Mouse (Mus musculus) heart, postnatal 14 days (tissue): ENCODE results near the gene Grhl1. TPM values are rescaled to one million over a fixed set of nuclear protein-coding genes. Genes with fewer than 3 reads are reported as not detected.
A peak's percentile ranks its signal among the peaks of the same experiment; 100 is the strongest.
"Not testable (repeated sequence)": the region's sequence is repeated elsewhere in the genome, so short reads cannot be mapped to it uniquely, and the experiment has no call there.

ENCODE experiments used
- DNase-seq, 2 experiments: peaks; one replicate each; pipeline ENCODE4 v3.0.0; 2021 to 2022
- intact Hi-C: fragments of 180-260 bp; cut with DNase I; formaldehyde crosslinking; loops from one replicate; pipeline ENCODE4 v1.15.1; 2025
- total RNA-seq, 2 experiments: library from RNA; stranded (reverse); gene quantifications; 2 replicates each; pipeline ENCODE4 v1.2.3; 2021

Gene Grhl1
- total RNA-seq, 2 experiments from 2014 or later: 0.44 to 0.84 TPM

GRCm38 (mm10) chr12:24634648-24635047 lies 62.6 kb downstream of the Grhl1 start:
- intact Hi-C loops: loop anchor here (5.0 kb wide), 1 partner anchor 43 kb away; no protein-coding TSS in a partner anchor
- DNase-seq: no peak

- DNase-seq, intact Hi-C loops: not testable (repeated sequence)
These were observed 66.7 kb downstream of the Grhl1 start for GRCm38 (mm10) chr12:24638787-24639186.

- DNase-seq: peak; percentile 78 to 86
- intact Hi-C loops: no loop called here
These were observed 70.3 kb downstream of the Grhl1 start for GRCm38 (mm10) chr12:24642370-24642802.

DNA sequence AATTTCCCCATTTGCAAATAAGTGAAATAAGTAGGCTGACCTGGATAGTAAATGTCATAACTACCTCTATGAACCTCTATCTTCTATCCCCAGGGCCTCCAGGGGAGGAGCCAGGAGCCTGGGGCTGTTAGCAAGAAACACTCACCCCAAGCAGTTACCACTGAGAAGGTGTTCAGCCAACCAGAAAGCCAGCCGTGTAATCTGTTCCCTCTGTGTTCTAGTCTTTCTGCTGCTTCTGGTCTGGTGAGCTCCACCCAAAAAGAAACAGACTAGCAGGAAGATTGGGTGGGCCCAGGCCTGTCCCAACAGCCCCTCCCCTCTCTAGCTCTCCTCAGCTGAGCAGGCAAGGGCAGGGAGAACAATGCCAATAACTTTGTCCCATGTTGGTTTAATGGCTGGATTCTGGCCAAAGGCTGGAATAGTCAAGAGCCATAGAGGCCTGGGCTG lies 72.1 kb downstream of the Grhl1 start:
- DNase-seq: peak in 1 of 2 experiments; percentile 55
- intact Hi-C loops: no loop called here

DNA sequence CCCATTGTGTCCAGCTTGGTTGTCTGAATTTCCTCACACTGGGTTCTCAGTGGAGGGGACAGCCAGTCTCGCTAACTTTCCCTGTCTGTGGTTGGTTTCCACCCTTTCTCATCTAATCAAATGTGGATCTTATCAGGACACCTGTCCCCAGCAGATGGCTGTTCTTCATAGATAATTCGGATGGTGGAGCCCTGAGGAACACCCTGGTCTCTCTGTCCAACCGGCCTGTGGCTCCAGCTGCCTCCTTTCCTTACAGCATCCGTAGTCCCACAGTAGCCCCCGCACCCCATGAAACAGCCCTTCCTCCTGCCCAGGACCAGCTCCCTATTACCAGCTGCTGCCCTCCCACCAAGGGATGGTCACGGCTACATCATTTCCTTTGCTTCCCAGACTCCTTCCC lies 73.8 kb downstream of the Grhl1 start:
- no peak for DNase-seq
- intact Hi-C loops: no loop called here

DNA sequence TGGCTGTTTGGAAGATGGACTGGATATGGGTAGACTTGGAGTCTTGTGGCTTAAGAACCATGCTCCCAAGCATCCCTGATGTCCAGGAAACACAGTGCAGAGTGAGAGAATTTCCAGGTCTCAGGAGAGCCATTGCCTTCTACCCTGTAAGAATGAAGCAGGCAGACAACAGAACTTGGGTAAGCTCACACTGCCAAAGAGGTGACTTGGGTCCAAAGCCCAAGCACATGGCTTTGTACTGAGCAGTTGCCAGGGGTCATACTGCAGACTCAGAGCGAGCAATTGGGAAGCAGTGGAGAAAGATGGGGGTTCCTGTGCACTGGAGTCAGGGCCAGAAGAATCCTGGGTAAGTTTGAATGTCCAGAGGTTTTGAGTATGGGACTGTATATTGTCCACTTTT lies 76.0 kb downstream of the Grhl1 start:
- no peak for DNase-seq
- intact Hi-C loops: no loop called here

GRCm38 (mm10) chr12:24650415-24651062 lies 78.5 kb downstream of the Grhl1 start:
- intact Hi-C loops: no loop called here
- DNase-seq: no peak

- intact Hi-C loops: no loop called here
These were observed 79.0 kb downstream of the Grhl1 start, which contains the start of gene Klf11 for GRCm38 (mm10) chr12:24651063-24651557. Gene Klf11 (plus strand): TSS chr12:24651274.

DNA sequence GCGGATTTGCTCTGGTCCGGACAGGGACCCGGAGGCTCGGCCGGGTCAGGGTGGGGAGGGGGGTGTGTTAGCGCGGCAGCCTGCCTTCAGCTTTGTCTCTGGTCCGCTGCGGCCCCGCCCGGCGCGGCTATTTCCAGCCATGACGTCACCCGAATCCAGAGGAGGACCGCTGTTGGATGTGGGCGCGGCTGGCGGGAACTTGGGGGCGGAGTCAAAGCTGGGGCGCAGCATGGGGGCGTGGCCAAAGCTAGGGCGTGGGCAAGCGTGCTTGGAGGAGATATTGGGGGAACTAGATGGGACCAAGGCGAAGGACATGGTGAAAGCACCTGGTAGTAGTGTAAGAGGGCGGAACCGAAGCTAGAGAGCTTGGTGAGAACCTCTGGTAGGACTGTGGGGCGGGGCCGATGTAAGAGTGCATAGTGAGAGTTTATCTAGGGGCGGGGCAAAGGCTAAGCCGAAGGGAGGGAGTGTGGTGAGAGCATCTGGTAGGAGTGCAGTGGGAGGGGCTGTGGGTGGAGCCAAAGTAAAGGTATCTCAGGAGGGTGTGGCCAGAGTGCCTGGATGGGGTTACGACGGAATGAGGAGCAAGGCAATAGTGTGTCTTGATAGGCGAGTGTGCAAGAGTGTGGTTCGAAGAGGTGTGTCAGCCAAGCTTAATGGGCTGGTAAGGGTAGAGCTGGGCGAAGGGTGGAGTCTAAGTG lies 79.7 kb downstream of the Grhl1 start:
- intact Hi-C loops: no loop called here

More at GRCm38 (mm10) chr12:24651063-24651557, 79.0 kb downstream of the Grhl1 start, which contains the start of gene Klf11:
- DNase-seq: peak; percentile 99 to 100

GRCm38 (mm10) chr12:24654065-24654862 lies 82.2 kb downstream of the Grhl1 start:
- DNase-seq: no peak
- intact Hi-C loops: no loop called here

More for the DNA sequence above, 79.7 kb downstream of the Grhl1 start:
- peak; percentile 97 to 99 for DNase-seq

DNA sequence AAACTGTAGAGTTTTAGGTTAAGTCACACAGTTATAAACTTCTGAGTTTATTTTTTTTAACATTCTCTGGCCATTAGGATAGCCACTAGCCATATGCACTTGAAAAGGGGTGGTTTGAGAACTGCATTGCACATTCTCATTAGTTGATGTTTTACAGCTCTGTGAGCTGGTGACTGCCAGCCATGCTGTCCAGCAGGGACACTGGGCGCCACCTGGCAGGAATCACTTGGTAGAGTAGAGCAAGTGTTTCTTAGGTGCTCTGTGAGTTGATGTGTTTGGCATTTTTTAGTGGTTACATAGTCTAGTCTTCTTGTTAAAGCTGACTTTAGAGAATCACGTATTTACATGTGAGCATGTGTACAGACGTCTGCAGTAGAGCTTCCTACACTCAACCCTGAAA lies 84.4 kb downstream of the Grhl1 start:
- intact Hi-C loops: loop anchor here (2.0 kb wide), 1 partner anchor 26 kb away; no protein-coding TSS in a partner anchor
- no peak for DNase-seq

- no peak for DNase-seq
- intact Hi-C loops: no loop called here
These were observed 86.9 kb downstream of the Grhl1 start for GRCm38 (mm10) chr12:24658998-24659397.

GRCm38 (mm10) chr12:24659923-24660322 lies 87.8 kb downstream of the Grhl1 start:
- DNase-seq: no peak
- intact Hi-C loops: no loop called here

DNA sequence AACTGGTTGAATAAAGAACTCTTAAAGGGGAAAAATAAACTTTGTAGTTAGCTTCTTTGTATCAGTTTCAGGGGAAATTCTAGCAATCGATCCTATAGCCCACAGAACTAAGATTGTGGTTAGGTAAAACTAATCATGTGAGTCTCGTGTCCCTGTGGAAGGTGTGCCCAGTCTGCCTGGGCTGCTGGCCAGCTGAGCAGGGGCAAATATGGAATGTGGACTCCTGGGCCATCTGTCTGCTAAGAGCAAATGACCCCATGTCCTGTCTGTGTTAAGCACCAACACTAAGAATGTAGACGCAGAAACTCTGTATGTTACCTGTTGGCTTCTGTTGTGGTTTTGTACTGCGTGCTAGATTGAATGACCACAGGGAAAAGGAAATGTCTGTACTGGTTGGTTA lies 89.0 kb downstream of the Grhl1 start:
- intact Hi-C loops: no loop called here
- DNase-seq: peak in 1 of 2 experiments; percentile 55

- DNase-seq: no peak
- intact Hi-C loops: no loop called here
These were observed 90.0 kb downstream of the Grhl1 start for GRCm38 (mm10) chr12:24662131-24662530.

Other genes with a start within 250 kb of the Grhl1 start
- gene Taf1b, start 73.9 kb upstream of the Grhl1 start, total RNA-seq: 10 to 100 TPM; 10.4 to 10.6 TPM
- gene Klf11, start 79.0 kb downstream of the Grhl1 start, total RNA-seq: 10 to 100 TPM; 17.5 to 19.5 TPM
- 1 to 10 TPM; 5.5 to 6.0 TPM for gene Cys1, start 109.5 kb downstream of the Grhl1 start, total RNA-seq
- gene Rrm2, start 136.0 kb downstream of the Grhl1 start, total RNA-seq: 10 to 100 TPM in 1 of 2 experiments, 1 to 10 TPM in 1; 9.2 to 20.7 TPM